Mouse (Mus musculus) right cerebral cortex, adult 2 months (tissue): ENCODE results near the gene Mief1.

Experiments used
- DNase-seq, 2 experiments: peaks; one replicate each; pipeline ENCODE4 v3.0.0; 2021 to 2022; ENCODE audit warnings: low spot score in 2 of 2

Gene Mief1

DNA sequence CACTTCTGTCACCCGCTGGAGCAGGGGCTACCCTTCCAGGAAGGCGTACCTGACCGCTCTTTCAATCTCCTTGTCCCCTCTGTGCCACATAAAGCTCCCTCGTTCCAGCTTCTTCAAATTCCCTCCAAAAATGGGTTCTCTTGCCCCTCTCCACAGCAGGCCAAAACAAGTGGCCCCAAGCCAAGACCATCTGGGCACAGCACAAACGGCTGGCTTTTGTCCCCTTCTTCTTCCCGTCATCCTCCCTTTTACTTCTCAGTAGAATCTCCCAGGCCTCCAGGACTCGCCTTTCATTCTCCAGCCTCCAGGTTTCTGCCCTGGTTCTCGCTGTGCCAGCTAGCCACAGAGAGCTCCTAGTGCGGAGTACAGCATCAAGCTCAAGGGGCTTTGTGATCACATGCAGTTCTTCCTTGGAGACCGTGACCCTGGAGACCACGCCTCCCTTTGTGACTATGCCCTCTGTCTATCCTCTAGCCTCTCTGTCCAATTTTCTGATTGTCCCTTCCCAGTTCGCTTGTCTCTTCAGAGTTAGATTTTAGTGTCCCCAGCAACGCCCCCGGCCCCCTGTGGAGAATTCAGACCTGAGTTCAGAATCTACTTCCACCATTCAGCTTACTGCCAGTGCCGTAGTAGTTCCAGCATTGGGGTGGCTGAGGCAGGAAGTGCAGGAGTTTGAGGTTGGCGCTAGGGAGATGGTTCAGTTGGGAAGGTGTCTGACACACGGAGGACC, 5.6 kb upstream of the Mief1 start:
- DNase-seq, result no peak

DNA sequence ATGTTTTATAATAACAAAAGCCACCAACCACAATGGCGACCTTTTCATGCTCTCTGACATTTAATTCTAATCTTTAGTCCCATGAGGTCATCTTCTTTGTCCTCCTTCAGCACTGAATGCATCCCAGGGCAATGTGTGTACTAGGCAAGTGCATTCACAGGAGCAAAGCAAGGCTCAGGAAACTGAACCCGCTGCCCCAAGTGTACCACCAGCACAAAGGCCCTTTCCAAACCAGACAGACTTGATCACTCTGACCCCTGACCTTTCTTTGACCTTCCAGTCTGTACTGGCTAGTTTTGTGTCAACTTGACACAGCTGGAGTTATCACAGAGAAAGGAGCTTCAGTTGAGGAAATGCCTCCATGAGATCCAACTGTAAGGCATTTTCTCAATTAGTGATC, 1.5 kb upstream of the Mief1 start:
- no peak for DNase-seq

DNA sequence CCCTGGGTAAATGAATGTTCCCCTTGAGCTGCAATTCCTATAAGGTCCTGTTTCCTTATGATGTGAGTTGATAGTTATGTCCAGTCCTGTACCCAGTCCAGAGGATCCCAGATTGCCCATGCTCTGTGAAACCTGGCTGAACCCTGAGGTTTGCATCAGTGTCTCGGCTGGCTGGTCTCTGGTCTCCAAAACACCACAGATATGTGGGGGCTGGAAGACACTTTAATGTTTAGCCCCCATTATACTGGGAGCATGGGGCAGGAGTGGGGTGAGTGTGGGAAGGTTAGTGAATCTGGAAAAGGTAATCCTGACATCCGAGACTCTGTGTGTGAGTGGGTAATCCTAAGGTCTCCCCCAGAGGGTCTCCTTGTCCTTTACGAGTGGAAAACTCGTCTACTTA, 765 bp upstream of the Mief1 start:
- no peak for DNase-seq

DNA sequence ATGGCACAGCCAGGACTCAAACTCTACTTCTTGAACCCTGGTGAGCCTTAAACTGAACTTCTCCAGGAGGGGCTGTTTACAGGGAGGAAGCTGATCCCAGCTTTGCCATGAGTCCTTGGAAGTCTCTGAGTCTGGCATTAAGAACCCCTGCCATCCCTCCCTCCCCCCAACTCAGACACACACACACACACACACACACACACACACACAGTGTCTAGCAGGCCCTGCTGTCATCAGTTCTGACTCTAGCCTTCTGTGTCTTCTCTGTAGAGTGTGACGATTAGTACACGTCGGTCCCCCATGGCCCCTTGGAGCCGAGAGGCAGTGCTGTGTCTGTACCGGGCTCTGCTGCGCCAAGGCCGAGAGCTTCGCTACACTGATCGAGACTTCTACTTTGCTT, 1.7 kb downstream of the Mief1 start, which contains the start of gene AC140267.1:
TSS of gene AC140267.1 (plus strand) at position 301 of the 400 bp plus-strand sequence.
- no peak for DNase-seq

DNA sequence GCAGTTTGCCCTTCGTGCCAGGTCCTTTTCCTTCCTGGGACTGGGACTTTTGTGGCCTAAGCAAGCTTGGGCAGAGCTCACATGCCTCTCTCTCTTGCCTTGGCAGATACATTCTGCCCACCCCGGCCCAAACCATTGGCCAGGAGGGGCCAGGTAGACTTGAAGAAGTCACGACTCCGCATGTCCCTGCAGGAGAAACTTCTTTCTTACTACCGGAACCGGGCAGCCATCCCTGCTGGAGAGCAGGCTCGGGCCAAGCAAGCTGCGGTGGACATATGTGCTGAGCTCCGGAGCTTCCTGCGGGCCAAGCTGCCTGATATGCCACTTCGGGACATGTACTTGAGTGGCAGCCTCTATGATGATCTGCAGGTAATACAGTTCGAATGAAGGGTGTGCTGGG, 14.3 kb downstream of the Mief1 start:
- no peak for DNase-seq

DNA sequence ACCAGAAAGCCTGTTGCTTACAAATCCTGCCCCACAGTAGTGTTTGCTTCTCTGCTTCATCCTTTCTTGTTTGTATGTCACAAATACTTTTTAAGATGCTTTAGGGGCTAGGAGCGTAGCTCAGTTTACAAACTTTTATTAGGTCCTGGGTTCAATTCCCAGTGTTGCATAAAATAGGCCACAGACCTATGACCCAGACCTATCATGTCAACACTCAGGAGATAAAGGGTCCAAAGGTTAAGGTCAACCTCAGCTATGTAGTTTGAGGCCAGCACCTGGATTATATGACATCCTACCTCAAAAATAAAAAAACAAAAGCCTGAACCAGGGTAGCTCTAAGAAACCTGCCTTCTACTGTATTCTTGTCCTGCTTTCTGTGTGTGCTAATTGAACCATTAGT, 14.8 kb downstream of the Mief1 start:
- no peak for DNase-seq

DNA sequence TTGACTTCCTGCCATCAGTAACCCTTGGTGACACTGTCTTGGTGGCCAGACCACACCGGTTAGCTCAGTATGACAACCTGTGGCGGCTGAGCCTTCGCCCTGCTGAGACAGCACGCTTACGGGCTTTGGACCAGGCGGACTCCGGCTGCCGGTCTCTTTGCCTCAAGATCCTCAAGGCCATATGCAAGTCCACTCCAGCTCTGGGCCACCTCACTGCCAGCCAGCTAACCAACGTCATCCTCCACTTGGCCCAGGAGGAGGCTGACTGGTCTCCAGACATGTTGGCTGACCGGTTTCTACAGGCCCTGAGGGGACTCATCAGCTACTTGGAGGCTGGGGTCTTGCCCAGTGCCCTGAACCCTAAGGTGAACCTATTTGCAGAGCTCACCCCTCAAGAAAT, 15.9 kb downstream of the Mief1 start:
- DNase-seq, result no peak

DNA sequence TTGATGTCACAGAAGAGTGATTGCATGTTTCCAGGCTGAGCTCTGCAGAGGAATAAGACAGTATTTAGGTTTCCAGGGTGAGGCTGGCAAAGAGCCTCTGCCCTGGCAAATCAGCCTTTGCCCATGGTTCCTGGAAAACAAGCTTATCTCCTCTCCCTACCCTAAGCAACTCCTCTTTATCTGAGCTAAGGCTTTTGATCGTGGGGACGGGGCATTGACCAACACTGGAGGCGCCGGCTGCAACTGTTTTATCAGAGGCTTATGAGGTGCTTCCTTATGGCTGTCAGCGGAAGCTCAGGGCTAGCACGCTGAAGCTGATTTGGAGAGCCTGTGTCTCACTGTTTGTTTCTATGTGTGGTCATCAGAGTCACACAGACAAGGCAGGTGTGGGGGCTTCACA, 16.8 kb downstream of the Mief1 start:
- no peak for DNase-seq

DNA sequence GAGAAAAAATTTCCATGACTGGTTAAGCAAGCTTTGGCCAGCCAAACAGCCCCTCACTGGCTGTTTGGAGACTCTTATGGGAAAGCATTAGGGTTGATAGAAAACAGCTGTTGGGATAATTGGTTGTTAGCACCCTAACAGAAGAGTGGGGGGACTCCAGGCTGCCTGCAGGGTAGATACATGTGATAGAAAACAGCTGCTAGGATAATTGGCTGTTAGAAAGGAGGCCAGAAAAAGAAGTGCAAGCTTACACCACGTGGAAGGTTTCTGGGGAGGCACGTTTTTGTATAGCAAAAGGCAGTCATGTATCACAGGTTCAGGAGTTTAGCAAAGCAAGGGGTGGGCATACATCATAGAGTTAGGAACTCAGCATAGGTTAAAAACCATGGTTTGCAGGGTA, 19.7 kb downstream of the Mief1 start:
- no peak for DNase-seq

DNA sequence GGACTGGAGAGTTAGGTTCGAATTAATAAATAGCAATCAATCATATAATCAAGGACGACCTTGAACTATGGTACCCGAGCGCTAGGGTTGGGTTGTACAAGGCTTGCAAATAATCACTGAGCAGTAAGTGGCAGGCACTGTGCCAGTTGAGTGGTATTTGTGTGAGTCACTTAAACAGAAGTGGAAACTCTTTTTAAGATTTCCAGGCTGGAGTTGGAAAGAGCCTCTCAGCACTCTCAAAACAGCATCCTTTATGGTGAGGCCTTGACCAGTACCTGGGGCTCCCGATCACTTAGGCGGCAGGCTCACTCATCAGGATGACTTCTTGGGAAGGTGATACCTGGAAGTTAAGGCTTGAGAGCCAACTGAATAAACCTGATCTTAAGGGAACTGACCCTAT, 20.4 kb downstream of the Mief1 start:
- peak in 1 of 2 experiments; percentile 47 for DNase-seq

DNA sequence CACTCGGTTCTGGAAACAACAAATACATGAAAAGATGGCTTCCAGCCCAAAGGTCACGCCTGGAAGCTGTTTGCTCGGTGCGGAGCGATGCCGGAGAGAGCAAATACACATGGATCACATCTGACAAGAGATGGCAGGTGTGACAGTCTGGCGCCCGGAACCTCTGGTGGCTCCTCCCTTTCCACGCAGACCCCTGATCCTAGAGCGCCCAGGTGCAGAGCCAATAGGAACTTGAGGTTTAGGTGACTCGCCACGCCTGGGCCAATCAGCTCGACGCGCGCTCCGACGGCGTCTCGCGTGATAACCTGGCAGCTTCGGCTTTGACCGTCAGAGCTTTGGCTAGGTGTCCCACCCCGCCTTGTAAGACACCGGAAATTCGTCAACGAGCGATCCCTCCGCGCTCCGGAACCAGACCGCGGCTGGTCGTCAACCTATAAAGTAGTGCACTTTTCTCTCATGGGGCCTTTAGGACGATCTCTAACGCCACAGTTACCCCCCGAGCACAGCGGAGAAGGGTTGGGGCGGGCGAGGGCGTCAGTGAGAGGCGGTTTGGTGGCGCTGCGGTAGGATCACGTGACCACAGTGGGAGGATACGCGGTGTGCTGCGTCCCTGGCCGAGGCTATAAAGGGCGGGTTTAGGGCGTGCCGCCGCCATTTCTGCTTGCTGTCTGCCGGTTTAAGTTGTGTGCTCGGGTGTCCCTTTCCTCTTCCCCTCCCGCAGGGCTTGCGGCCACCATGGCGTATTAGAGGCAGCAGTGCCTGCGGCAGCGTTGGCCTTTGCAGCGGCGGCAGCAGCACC, 21.2 kb downstream of the Mief1 start, which contains the start of gene Atf4:
TSS of gene Atf4 (plus strand) at position 338 of the 799 bp plus-strand sequence.
- DNase-seq, result peak; percentile 98

DNA sequence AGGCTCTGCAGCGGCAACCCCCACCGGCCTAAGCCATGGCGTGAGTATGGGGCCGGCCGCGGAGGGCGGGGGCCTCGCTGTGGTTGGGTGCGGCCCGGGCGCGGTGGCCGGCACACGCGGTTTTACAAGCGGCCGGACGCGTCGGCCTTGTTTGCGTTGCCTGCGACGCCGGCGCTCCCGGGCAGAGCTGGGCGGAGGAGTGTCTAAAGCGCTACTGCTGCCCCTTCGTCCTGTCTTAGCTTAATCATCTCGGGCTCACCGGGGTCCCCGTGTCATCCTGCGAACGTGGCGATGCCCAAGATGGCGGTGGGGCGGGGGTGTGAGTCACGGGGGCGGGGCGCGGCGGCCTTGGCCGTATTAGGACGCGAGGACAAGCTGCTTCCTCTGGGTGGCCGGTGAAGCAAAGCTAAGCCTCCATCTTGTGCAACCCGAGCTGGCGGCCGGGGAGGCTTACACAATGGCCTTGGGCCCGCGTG, 21.9 kb downstream of the Mief1 start:
- DNase-seq, result peak in 1 of 2 experiments; percentile 63

DNA sequence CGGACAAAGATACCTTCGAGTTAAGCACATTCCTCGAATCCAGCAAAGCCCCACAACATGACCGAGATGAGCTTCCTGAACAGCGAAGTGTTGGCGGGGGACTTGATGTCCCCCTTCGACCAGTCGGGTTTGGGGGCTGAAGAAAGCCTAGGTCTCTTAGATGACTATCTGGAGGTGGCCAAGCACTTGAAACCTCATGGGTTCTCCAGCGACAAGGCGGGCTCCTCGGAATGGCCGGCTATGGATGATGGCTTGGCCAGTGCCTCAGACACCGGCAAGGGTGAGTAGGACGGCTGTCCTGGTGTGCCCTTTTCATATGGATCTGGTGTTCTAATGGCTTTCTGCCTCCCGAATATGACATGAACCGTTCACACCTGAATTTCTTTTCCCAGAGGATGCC, 22.4 kb downstream of the Mief1 start:
- DNase-seq, result no peak

DNA sequence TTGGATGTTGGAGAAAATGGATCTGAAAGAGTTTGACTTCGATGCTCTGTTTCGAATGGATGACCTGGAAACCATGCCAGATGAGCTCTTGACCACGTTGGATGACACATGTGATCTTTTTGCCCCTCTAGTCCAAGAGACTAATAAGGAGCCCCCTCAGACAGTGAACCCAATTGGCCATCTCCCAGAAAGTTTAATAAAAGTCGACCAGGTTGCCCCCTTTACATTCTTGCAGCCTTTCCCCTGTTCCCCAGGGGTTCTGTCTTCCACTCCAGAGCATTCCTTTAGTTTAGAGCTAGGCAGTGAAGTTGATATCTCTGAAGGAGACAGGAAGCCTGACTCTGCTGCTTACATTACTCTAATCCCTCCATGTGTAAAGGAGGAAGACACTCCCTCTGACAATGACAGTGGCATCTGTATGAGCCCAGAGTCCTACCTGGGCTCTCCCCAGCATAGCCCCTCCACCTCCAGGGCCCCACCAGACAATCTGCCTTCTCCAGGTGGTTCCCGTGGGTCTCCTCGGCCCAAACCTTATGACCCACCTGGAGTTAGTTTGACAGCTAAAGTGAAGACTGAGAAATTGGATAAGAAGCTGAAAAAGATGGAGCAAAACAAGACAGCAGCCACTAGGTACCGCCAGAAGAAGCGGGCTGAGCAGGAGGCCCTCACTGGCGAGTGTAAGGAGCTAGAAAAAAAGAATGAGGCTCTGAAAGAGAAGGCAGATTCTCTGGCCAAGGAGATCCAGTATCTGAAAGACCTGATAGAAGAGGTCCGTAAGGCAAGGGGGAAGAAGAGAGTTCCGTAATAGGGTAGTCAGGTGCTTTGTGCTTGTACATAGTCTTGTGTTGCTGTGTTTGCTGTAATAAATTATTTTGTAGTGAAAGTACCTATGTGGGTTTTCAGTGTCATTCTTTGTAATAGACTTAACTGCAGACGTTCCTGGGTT, 23.1 kb downstream of the Mief1 start:
- no peak for DNase-seq

DNA sequence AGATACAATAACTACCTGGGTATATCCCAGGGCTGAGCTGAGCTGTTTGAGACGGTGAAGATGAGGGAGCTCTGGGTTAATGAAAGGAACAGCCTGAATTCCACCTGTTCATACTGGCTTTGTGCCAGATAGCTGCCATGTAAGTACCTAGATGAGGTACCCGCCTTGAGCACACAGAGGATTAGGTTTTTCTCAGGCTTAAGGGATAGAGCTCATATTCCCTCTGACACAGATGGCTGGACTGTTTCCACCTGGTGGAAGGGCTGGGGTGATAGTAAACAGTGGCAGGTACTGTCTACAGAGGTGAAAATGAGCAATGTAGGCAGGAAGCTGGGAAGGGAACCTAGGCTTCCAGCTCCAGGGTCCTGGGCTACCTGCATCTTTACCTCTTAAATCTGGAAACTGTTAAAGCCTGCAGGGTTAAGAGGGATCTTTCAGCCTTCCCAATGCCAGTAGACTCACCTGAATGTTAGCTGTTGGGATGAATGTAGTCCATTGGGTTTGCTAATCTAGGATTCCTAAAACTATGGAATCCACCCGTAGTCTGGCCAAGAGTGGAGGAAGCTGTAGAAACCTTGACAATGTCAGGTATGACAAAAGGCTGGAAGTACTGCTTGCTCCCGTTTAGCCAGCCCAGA, 23.9 kb downstream of the Mief1 start:
- DNase-seq, result no peak

DNA sequence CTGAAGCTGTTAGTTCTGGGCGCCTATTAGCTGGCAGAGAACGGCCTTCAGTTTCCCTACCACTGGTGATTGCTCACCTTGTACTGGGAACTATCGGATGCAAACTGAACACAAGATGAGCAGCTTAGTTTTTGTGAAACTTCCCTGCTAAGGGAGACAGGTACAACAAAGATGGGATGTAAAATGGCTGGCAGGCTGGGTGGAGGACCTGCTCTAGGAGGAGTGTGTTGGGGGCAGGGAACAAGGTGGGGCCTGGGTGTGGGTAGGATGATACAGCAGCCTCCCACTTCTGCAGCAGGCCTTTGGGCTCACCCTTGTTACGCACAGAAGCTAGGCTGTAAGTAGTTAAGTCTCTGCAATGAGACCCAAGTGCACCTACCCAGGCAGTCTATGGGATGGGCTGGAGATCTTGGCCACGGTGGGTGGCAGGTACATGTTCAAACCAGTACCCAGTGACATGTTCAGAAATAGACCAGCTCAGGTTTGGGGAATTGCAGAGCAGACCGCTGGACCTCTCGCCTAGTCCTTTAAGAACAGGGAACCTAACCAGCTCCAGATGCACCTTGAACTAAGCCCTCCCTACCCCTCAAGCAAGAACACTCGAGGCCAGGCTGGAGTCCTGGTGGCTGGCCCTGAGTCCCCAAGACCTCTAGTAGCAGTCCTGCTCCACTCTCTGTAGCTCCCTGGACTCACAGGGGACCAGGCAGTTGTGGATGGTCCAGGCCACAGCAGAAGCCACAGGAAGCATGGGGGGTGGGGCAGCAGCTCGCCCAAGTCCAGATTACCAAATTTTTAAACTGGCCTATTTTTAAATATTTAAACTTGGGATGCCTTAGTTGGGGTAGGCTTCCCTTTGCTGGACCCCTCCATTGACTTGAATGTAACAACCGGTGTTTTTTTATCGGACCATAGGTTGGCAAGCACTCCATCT, 24.7 kb downstream of the Mief1 start:
- peak in 1 of 2 experiments; percentile 34 for DNase-seq

DNA sequence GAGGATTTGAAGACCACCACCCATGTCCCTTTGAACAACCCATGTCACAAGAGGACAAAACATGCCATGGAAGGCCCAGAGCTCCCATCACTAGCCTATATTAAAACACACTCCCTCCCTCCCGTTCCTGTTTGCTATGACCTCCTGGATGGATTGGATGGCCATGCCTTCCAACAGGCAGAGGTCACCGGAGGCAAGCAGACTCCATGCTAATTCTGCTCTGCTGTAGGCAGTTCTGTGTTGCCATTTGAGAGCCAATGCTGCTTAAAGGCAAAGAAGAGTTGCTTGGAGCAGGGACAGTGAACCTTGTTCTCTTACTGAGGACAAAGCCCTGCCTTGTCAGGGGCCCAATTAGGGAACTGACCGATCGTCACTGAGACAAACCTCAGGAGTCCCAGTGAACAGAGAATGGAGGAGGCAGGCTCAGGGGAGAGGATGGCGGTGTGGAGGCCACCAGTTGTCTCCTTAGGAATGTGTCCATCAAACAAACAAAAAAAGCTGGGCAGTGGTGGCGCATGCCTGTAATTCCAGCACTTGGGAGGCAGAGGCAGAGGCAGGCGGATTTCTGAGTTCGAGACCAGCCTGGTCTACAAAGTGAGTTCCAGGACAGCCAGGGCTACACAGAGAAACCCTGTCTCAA, 25.7 kb downstream of the Mief1 start:
- DNase-seq, result no peak

DNA sequence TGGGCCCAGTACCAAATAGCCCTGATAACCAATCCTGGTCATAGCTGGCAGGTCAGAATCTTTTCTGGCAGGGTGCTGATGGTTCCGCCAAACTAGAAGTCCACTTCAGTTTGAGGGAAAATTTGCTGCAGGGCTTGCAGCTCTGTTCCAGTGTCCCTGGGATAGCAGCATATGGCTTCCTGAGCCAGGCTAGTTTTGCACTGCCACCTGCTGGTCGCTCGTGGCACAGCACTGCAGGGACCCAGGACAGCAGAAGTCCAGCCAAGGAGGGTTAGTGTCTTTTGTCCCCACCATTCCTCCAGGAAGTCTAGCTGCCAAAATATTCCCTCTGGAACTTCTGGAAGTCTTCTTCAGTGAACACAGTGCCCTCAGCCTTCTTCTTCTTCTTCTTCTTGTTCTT, 26.9 kb downstream of the Mief1 start:
- DNase-seq, result peak; percentile 86 to 89

DNA sequence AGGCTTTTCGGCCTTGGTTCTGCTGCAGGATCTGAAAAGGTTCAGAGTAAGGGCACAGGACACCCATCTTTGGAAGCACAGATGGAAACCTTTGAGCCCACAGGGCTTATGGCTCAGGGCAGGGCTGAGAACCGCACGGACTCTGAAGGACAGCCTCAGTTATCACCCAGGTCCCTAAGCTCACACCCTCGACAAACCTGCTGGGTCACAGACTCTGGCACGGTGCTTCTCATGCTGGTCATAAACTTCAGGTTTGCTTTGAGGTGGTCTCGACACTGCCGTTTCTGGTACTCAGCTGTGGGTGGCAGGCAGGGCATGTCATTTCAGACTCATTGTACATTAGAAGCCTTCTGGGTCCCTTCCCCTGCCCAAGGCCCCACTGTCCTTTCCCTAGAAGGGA, 27.3 kb downstream of the Mief1 start:
- DNase-seq, result no peak
